Mouse (Mus musculus): Measurements from ENCODE around the gene Golga4. TPM values are rescaled to one million over a fixed set of nuclear protein-coding genes. Genes with fewer than 3 reads are reported as not detected.

Golga4 gene
- polyA plus RNA-seq, 1 experiment, result 17.4 TPM

DNA sequence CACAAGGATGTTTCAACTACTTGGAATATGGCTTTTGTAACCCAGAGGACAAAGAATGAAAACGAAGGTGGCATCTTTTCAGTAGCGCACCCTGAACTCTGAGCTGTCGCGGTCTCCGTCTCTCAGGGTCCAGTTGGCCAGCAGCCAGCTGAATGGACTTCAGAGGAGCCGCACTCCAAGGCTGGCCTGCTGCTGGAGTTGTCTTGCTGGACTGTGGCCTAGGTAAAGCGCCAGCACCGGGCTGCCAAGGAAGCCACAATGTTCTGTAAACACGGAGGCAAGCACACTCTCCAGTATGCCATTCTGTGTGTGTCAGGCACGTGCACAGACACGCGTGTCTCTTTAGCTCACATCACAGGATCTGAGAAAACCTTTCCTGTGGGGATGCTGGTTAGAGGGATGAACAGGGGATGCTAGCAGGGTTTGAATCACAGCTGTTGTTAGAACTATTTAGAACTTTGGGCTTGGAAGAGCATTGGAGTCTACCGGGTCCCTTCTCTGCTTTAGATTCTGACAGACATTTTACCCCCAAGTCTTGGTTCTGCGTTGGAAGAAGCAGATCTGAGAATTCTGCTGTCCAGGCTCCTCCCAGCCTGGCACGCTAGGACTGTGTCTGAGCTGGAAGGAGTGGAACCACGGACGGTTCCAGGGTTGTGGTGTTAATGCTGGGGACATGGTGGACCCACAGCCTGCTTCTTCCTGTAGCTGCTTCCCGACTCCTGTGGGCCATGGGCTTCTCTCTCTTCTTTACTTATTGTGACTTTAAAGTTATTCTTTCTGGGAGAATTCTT lies 116.5 kb downstream of the Golga4 start:
- peak; percentile 67 for DNase-seq
- 51% methylated on average over 18 of the region's 18 CpGs for WGBS
- TF ChIP-seq POLR2A (IDR thresholded peaks at IDR 0.05; ENCODE audit: borderline replicate concordance, extremely low read depth, low read depth, low read length) (no peak), CTCF (IDR thresholded peaks at IDR 0.05; ENCODE audit: insufficient read depth, low read length) (no peak)
- Histone ChIP-seq H3K4me1 (ENCODE audit: control insufficient read depth, insufficient read depth, low read length) (peaks cover 5% of the 10 kb centered on the region), H3K4me3 (replicated peaks; ENCODE audit: extremely low read depth, low read depth, low read length) (no peak overlapping the region)

DNA sequence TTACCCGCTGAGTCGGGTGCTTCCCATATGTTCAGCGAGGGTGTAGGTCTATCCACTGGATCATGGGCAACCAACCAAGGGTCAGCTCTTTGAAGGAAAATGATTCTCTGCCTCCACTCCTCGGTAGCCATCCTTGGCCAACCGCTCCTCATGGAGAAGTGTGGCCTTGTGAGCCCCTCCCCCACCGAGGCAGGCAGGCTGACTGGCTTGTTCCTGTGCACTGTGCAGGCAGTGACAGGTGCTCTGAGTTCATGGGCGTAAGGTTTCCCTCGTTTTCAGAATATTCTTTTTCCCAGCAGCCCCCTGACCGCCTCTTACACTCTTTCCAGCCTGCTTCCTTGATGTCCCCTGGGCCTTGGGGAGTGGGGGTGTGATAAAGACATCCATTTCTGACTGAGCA lies 117.4 kb downstream of the Golga4 start:
- Histone ChIP-seq H3K4me3 (replicated peaks; ENCODE audit: extremely low read depth, low read depth, low read length) (no peak overlapping the region), H3K4me1 (ENCODE audit: control insufficient read depth, insufficient read depth, low read length) (peaks cover 5% of the 10 kb centered on the region)
- no peak for DNase-seq
- 64% methylated on average over 9 of the region's 9 CpGs for WGBS
- TF ChIP-seq CTCF (IDR thresholded peaks at IDR 0.05; ENCODE audit: insufficient read depth, low read length) (no peak), POLR2A (IDR thresholded peaks at IDR 0.05; ENCODE audit: borderline replicate concordance, extremely low read depth, low read depth, low read length) (no peak)

DNA sequence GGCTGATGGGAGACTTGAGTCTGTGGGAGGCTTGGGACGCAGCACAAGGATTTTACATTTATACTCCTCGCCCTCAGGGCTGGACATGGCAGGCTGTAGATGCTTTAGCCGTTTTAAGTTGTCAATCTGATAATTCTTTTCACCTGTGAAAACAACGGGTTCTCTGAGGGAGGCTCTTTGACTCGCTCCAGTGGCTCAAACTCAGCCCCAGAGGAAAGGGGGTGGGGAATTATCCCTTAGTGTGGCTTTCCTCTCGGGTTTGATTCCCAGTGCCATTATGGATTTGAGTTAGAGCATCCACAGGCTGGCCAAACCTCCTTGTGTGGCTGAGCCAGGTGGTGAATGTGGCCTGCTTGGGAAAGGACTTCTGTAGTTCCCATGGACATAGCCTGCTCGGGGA lies 118.1 kb downstream of the Golga4 start:
- Histone ChIP-seq H3K4me1 (ENCODE audit: control insufficient read depth, insufficient read depth, low read length) (peaks cover 5% of the 10 kb centered on the region), H3K4me3 (replicated peaks; ENCODE audit: extremely low read depth, low read depth, low read length) (no peak overlapping the region)
- no peak for DNase-seq
- WGBS, result 73% methylated on average over 7 of the region's 7 CpGs
- TF ChIP-seq CTCF (IDR thresholded peaks at IDR 0.05; ENCODE audit: insufficient read depth, low read length) (no peak), POLR2A (IDR thresholded peaks at IDR 0.05; ENCODE audit: borderline replicate concordance, extremely low read depth, low read depth, low read length) (no peak)

DNA sequence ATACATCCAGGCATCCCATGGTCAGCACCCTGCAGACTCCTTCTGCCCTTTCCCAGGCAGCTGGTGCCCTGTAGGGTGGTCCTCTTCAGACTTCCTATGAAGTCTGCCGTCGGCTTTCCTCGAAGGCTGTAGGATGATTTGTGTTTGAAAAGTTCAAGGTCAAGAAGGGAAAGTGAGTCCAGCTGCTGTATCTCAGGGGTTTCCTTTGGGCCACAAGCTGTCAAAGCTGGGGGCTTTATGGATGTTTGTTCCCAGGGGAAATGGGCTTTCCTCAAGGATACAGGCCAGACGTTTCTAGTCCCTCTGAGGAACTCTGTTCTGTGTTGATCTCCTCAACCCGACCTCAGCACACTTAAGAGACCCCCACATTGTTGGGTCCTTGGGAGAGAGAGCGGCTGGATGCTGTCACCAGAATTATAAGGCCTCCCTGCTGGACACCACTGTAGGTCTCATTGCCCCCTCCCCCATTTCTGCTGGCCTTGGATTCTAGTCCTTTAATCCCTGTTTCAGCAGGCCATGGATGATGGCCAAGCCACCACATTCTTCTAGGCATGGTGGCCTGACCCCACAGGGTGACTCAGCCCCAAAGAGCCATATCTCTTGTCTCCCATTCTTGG lies 123.8 kb downstream of the Golga4 start:
- TF ChIP-seq CTCF (IDR thresholded peaks at IDR 0.05; ENCODE audit: insufficient read depth, low read length) (no peak), POLR2A (IDR thresholded peaks at IDR 0.05; ENCODE audit: borderline replicate concordance, extremely low read depth, low read depth, low read length) (no peak)
- WGBS, result 52% methylated on average over 6 of the region's 6 CpGs
- DNase-seq, result no peak
- peaks cover 8% of the 10 kb centered on the region for H3K4me1 ChIP-seq (ENCODE audit: control insufficient read depth, insufficient read depth, low read length)
- H3K4me3 ChIP-seq (replicated peaks; ENCODE audit: extremely low read depth, low read depth, low read length), result no peak overlapping the region

Other genes starting within 250 kb of the Golga4 start
- gene Eomes, start 28.1 kb upstream of the Golga4 start, polyA plus RNA-seq (2012; rRNA removed), result 0.96 and 1.3 TPM in 2 replicates
- 54.0 and 66.2 TPM in 2 replicates for gene Itga9, start 100.4 kb downstream of the Golga4 start, polyA plus RNA-seq (2012; rRNA removed)

Measured in lung, adult 2 months (tissue).